Mouse (Mus musculus): ENCODE measurements around the gene Tmem171.

Gene Tmem171

GRCm38 (mm10) chr13:98691956-98692515 is 2.6 kb downstream of the Tmem171 start:
- DNase-seq = no peak

GRCm38 (mm10) chr13:98690886-98691285 is 3.7 kb downstream of the Tmem171 start:
- no peak for DNase-seq

DNA sequence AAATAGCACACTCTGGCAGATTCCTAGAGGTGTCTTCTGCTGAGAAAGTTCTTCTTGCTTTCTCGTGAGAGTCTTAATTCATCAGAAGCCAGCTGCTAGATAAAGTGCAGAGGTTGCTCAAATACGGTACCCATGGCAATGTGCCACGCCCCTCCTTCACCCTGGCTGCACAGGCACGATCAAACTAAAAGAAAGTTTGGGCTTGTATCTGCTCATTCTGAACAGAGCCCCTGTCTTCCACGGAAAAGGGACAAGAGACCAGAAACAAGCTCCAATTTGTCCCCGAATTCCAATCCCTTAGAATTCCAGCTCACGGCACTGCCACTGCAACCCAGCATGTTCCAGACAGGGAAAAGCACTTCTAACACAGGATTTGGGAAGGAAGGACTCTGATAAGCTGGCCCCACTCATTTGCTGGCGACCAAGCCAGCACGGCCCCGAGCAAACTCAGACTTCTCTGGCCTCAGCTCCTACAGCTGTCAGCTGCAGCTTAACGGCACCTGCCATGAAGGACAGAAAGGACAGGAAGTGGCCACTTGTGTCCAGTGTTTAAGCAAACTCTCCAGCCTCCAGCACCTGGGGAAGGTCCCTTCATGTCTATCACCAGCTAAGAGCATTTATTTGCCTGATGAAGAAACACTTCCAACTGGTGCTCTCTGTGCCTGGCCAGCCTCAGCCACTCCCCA is 4.9 kb downstream of the Tmem171 start:
- DNase-seq = peak; percentile 29 to 56

GRCm38 (mm10) chr13:98687931-98688330 is 6.7 kb downstream of the Tmem171 start:
- DNase-seq = no peak

- DNase-seq = no peak
These were observed 10.3 kb downstream of the Tmem171 start for GRCm38 (mm10) chr13:98684144-98684900.

- DNase-seq = no peak
These were observed 11.2 kb downstream of the Tmem171 start for GRCm38 (mm10) chr13:98683412-98683811.

GRCm38 (mm10) chr13:98680470-98681060 is 14.1 kb downstream of the Tmem171 start:
- no peak for DNase-seq

DNA sequence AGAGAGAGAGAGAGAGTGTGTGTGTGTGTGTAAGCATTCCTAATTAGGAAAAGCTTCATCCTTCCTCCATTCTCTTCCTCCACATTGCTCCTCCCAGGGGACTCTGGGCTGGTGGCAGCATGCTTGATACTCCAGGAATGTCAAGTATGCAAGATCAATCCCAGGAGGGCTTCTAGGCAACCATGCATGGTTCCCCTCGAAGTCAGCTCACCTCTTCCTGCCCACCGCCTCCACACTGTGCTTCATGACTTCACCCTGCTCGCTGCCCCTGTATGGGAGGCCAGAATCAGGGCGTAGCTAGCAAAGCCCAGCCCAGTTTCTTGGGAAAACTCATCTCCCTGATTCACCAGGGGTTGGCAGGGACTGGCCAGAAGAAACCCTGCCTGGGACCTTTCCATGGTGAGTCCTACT is 15.0 kb downstream of the Tmem171 start:
- DNase-seq = no peak

GRCm38 (mm10) chr13:98679230-98679629 is 15.4 kb downstream of the Tmem171 start:
- DNase-seq = no peak

DNA sequence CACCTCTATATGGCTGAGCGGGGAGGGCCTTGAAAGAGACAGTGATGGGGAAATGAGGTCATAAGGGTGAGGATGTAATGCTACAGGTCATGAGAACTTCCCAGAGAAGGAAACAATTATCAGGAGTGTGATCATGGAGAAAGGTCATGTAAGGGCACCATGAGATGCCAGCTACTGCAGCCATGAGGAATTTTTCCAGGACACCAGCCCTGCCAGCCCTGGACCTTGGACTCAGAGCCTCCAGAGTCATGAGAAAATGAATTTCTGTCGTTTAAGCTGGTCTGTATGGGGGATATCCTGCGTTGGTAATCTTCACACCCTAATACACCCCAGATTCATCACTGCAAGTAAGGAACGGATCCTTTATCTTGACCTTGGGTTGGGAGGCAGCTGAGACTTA is 20.7 kb downstream of the Tmem171 start:
- DNase-seq = no peak

- DNase-seq = no peak
These were observed 25.3 kb downstream of the Tmem171 start for GRCm38 (mm10) chr13:98669296-98669695.

DNA sequence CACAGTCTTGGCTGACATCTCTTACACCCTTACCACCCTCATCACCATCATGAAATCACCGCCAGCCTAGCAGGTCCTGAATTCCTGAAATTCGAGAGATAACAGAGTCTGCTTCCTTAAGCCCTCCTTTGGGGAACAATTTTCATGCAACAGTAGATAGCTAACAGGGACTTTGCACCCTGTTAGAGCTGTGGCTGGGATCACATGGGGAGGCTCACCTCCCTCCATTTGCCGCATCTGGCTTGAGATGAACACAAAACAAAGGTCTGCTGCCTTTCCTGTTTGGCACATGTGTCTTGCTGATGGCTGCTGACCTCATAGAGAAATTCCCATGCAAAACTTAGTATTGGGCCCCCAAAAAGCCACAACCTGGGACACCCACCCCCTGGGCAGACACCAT is 27.3 kb downstream of the Tmem171 start:
- no peak for DNase-seq

DNA sequence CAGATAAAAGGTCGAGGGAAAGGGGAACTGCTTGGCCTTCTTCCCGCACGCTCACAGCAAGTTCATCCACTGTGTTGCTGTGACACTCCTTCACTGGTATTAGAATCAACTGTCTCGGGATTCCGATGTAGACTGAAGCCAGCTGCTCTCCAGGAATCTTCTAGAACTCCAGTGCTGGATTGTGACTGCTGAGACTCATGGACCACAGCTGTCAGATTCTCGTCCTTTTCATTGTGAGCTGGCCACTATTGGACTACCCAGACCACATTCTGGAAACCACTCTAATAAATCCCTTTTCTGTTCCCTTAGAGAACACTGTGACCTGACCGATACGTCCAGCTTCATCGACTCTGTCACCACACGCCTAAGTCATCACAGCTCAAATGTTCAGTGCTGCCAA is 29.4 kb downstream of the Tmem171 start:
- DNase-seq = peak; percentile 27 to 72

GRCm38 (mm10) chr13:98662173-98662675 is 32.4 kb downstream of the Tmem171 start:
- DNase-seq = no peak

GRCm38 (mm10) chr13:98656034-98656471 is 38.6 kb downstream of the Tmem171 start:
- no peak for DNase-seq

DNA sequence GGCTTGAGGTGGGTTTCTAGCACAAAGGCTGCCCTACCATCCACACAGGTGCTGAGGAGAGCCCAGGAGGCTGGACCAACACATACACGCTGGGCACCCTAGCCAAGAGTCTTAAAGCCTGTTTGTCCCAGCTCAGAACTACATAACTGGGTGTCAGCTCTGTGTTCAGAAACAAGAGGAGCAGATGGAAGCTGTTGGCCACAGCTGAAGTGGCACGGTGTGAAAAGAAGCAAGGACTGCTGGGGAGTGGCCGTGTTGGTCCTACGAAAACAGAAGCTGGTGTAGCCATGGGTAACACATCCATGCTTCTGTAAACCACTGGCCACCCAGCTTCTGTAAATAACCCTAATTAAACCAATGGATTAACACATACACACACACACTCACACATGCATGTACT is 39.3 kb downstream of the Tmem171 start:
- DNase-seq = peak in 1 of 2 experiments; percentile 60

- DNase-seq = peak; percentile 45 to 88
These were observed 40.3 kb downstream of the Tmem171 start for GRCm38 (mm10) chr13:98654129-98654939.

DNA sequence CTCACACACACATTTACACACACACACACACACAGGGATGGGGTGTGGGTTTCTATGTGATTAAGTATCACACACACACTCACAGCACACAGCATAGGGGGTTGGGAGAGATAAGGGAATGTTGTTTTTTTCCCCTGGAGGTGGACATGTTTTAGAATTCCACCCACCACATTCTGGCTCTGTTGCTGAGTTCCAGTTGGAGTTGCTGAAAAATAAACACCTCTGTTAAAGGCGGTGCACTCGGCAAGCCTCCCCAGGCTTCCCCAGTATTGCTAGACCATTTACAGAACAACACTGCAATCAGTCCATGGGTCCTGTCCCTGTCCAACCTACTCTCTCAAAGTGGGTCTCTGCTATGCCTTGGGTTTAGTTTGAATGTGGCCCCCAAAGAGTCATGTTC is 42.4 kb downstream of the Tmem171 start:
- no peak for DNase-seq

DNA sequence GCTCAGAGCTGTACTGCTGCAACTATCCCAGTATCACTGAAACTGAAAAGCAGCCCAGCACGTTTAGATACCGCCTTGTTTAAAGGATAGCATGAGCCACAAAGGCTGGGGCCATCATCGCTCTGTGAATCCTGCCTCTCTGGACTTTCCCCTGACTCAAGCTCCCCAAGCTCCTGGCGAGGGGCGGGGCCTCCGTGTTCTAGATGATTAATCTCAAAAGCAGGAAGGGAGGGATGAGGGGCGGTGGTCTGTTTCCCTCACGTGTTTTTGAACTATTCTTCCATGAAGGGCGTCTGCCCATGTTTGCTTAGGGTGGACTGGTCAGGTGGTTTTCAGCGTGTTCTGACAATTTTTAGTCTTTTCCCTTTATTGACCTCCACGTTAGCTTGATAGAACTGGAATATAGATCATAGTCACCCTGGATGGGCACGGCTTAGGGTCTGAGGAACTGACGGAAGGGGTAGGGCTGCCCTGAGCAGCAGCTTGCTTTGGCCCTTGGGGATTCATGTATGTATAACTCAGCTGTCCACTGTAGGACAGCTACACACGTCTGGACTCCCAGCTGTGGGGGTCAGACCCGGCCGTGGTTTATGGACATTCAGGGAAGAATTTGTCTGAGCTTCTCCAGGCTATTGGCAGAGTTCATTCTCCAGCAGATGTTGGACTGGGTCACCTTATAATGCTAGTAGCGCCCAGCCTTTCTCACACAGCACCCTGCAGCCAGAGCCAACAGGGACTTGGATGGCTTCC is 43.2 kb downstream of the Tmem171 start:
- DNase-seq = peak in 1 of 2 experiments; percentile 55

DNA sequence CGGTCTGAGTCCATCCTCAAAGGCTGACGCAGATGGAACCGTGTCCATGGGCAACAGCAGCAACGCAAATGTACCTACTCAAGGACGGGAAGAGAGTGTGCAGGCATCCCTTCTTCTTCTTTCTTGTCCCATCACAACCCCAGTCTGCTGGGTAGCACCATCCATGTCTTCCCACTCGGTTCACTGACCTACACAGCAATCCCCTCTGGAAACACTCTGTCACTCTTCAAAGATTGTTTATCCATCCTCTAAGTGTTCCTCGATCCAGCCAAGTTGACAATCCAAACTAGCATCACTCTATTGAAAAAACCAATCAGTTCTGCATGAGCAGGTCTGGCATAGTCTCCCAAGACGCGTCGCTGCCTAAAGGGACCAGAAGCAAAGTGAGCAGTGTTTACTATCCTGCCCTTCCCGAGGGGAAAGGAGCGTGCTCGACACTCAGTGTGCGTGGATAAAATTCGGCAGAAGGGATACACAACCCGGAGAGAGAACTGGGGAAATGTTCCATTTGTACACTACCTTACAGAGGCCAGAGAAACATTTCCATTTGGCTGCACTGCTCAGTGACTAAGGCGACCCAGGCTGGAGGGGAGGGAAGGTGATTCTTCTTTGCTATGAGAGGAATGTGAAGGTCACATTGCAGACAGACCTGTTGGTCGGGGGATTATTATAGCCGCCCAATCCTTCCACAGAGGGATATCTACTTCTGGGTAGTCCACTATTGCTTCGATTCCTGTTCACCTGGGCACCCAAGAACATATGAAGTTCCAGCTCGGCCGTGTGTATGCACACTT is 46.7 kb downstream of the Tmem171 start:
- no peak for DNase-seq

All from lung, postnatal 4 days (tissue).